Mouse (Mus musculus) heart, embryonic 11.5 days (tissue): Measurements from ENCODE around the gene Nsg1. TPM values are rescaled to one million over a fixed set of nuclear protein-coding genes. Genes with fewer than 3 reads are reported as not detected.

Source experiments
- ATAC-seq: fragments of 200-750 bp; cut with Nextera tagmentation; replicated peaks from 2 replicates; pipeline ENCODE4 v1.8.0; 2017; ENCODE audit warnings: moderate library complexity; ENCODE audit not compliant: insufficient number of reproducible peaks, low FRiP score, low TSS enrichment
- H3K27ac ChIP-seq: fragments of 300-500 bp; sonication (generic); 2 replicates; pipeline ENCODE4 v1.5.1; 2014; ENCODE audit warnings: mild to moderate bottlenecking, low read depth, low read length
- H3K27me3 ChIP-seq: fragments of 300-500 bp; sonication (generic); 2 replicates; pipeline ENCODE4 v1.6.1; 2014; ENCODE audit warnings: mild to moderate bottlenecking, low read length, mixed read lengths; ENCODE audit not compliant: control insufficient read depth, insufficient read depth
- H3K36me3 ChIP-seq: fragments of 300-500 bp; sonication (generic); 2 replicates; pipeline ENCODE4 v1.6.1; 2014; ENCODE audit warnings: mild to moderate bottlenecking, low read length, moderate library complexity, mixed read lengths; ENCODE audit not compliant: control insufficient read depth, insufficient read depth
- H3K4me1 ChIP-seq: fragments of 300-500 bp; sonication (generic); 2 replicates; pipeline ENCODE4 v1.6.1; 2014; ENCODE audit warnings: low read length; ENCODE audit not compliant: control insufficient read depth, insufficient read depth
- H3K4me2 ChIP-seq: fragments of 300-500 bp; sonication (generic); 2 replicates; pipeline ENCODE4 v1.6.1; 2014; ENCODE audit warnings: mild to moderate bottlenecking, moderate library complexity
- H3K4me3 ChIP-seq: fragments of 300-500 bp; sonication (generic); 2 replicates; pipeline ENCODE4 v1.5.1; 2014; ENCODE audit warnings: low read depth, low read length
- H3K9ac ChIP-seq: fragments of 300-500 bp; sonication (generic); 2 replicates; pipeline ENCODE4 v1.6.1; 2014; ENCODE audit warnings: mild to moderate bottlenecking, low read depth, low read length, moderate library complexity
- H3K9me3 ChIP-seq: fragments of 300-500 bp; sonication (generic); replicated peaks from 2 replicates; pipeline ENCODE4 v1.6.1; 2016; ENCODE audit warnings: low read length; ENCODE audit not compliant: control insufficient read depth
- WGBS: fragments of 180-500 bp; shearing (Covaris S2); extraction: QIAGEN DNeasy Blood & Tissue Kit; methylation state at CpG from one replicate; pipeline ENCODE4 v1.1.7; 2014; ENCODE audit not compliant: insufficient replicate concordance; 5-methylcytosine and 5-hydroxymethylcytosine counted together
- polyA plus RNA-seq: library from polyadenylated mRNA; unstranded; fragments of >200 nt; fragmentation: Nextera tagmentation; extraction: Ambion mirVana; gene quantifications from 2 replicates; pipeline ENCODE4 v1.2.1, GENCODE M21; 2014

Nsg1 gene
- polyA plus RNA-seq, 1 experiment from 2014 or later: 5.3 TPM

- Histone ChIP-seq H3K4me3 (no peak overlapping the region), H3K9me3 (no peaks in the 10 kb centered on the region), H3K9ac (no peak overlapping the region), H3K36me3 (no peaks in the 10 kb centered on the region), H3K4me1 (no peaks in the 10 kb centered on the region), H3K27ac (no peak overlapping the region), H3K27me3 (peaks cover 57% of the 10 kb centered on the region), H3K4me2 (no peak overlapping the region)
- no peak for ATAC-seq
- WGBS: 54% methylated on average over 9 of the region's 9 CpGs
Measured at GRCm38 (mm10) chr5:38157481-38158020, 2.2 kb downstream of the Nsg1 start.

GRCm38 (mm10) chr5:38153636-38154035, 6.1 kb downstream of the Nsg1 start:
- no peak for ATAC-seq
- H3K36me3 ChIP-seq: no peaks in the 10 kb centered on the region; the same call in 1 of the 2 replicates

GRCm38 (mm10) chr5:38152201-38153108, 7.3 kb downstream of the Nsg1 start:
- peaks cover 10% of the 10 kb centered on the region for H3K27me3 ChIP-seq
- 77% methylated on average over 10 of the region's 10 CpGs for WGBS
- no peak for ATAC-seq
- no peak overlapping the region for H3K27ac ChIP-seq
- H3K4me1 ChIP-seq: no peaks in the 10 kb centered on the region
- H3K4me3 ChIP-seq: no peak overlapping the region
- no peaks in the 10 kb centered on the region; the same call in 1 of the 2 replicates for H3K36me3 ChIP-seq
- H3K9me3 ChIP-seq: no peaks in the 10 kb centered on the region
- H3K9ac ChIP-seq: no peak overlapping the region
- H3K4me2 ChIP-seq: no peak overlapping the region

More at GRCm38 (mm10) chr5:38153636-38154035, 6.1 kb downstream of the Nsg1 start:
- H3K4me2 ChIP-seq: no peak overlapping the region
- 87% methylated on average over 5 of the region's 5 CpGs for WGBS
- H3K4me1 ChIP-seq: no peaks in the 10 kb centered on the region
- H3K27me3 ChIP-seq: peaks cover 21% of the 10 kb centered on the region
- no peak overlapping the region for H3K9ac ChIP-seq
- H3K27ac ChIP-seq: no peak overlapping the region
- no peaks in the 10 kb centered on the region for H3K9me3 ChIP-seq
- H3K4me3 ChIP-seq: no peak overlapping the region

- H3K9ac ChIP-seq: no peak overlapping the region
- H3K27me3 ChIP-seq: 0 out of 2 replicates have a peak, but pooled peaks cover 2% of the 10 kb centered on the region
- 57% methylated on average over 3 of the region's 3 CpGs for WGBS
- no peak for ATAC-seq
- H3K4me2 ChIP-seq: no peak overlapping the region
- H3K27ac ChIP-seq: no peak overlapping the region
- no peaks in the 10 kb centered on the region for H3K4me1 ChIP-seq
- H3K4me3 ChIP-seq: no peak overlapping the region
- no peaks in the 10 kb centered on the region for H3K9me3 ChIP-seq
- H3K36me3 ChIP-seq: no peaks in the 10 kb centered on the region; the same call in 1 of the 2 replicates
Measured at GRCm38 (mm10) chr5:38151264-38151663, 8.4 kb downstream of the Nsg1 start.

GRCm38 (mm10) chr5:38146524-38146923, 13.2 kb downstream of the Nsg1 start:
- Histone ChIP-seq H3K36me3 (no peaks in the 10 kb centered on the region; the same call in 1 of the 2 replicates), H3K27me3 (no peaks in the 10 kb centered on the region), H3K4me3 (no peak overlapping the region), H3K9ac (no peak overlapping the region), H3K27ac (no peak overlapping the region), H3K4me2 (no peak overlapping the region), H3K9me3 (no peaks in the 10 kb centered on the region), H3K4me1 (no peaks in the 10 kb centered on the region)
- ATAC-seq: no peak; the same call in 1 of the 2 replicates
- 67% methylated on average over 6 of the region's 6 CpGs for WGBS

- no peak overlapping the region for H3K4me2 ChIP-seq
- H3K9me3 ChIP-seq: no peaks in the 10 kb centered on the region
- no peaks in the 10 kb centered on the region for H3K4me1 ChIP-seq
- no peaks in the 10 kb centered on the region for H3K27me3 ChIP-seq
- 0 out of 2 replicates have a peak, but pooled peaks cover 5% of the 10 kb centered on the region for H3K36me3 ChIP-seq
- no peak overlapping the region for H3K27ac ChIP-seq
- no peak overlapping the region for H3K4me3 ChIP-seq
- 80% methylated on average over 6 of the region's 6 CpGs for WGBS
- ATAC-seq: no peak
- H3K9ac ChIP-seq: no peak overlapping the region
Measured at GRCm38 (mm10) chr5:38140893-38141292, 18.8 kb downstream of the Nsg1 start.

- Histone ChIP-seq H3K9ac (no peak overlapping the region), H3K27ac (no peak overlapping the region), H3K4me3 (no peak overlapping the region), H3K4me2 (no peak overlapping the region), H3K36me3 (peaks cover 5% of the 10 kb centered on the region; the same call in 1 of the 2 replicates), H3K9me3 (no peaks in the 10 kb centered on the region), H3K4me1 (no peaks in the 10 kb centered on the region), H3K27me3 (no peaks in the 10 kb centered on the region)
- no peak for ATAC-seq
- 89% methylated on average over 9 of the region's 9 CpGs for WGBS
Measured at GRCm38 (mm10) chr5:38137163-38137562, 22.5 kb downstream of the Nsg1 start.

- Histone ChIP-seq H3K4me3 (no peak overlapping the region), H3K27me3 (no peaks in the 10 kb centered on the region), H3K9me3 (no peaks in the 10 kb centered on the region), H3K27ac (no peak overlapping the region), H3K4me2 (no peak overlapping the region), H3K4me1 (no peaks in the 10 kb centered on the region), H3K9ac (no peak overlapping the region), H3K36me3 (peaks cover 5% of the 10 kb centered on the region; the same call in 1 of the 2 replicates)
- 94% methylated on average over 9 of the region's 9 CpGs for WGBS
- no peak for ATAC-seq
Measured at GRCm38 (mm10) chr5:38136247-38136646, 23.5 kb downstream of the Nsg1 start.
